Mouse (Mus musculus): ENCODE results near the gene Adgre4.

Gene Adgre4

GRCm38 (mm10) chr17:55749786-55750185 is at the start of gene Adgre4:
Adgre4 (plus strand) TSS chr17:55749984.
- no peak for DNase-seq (ENCODE audit: low read depth)

- DNase-seq (ENCODE audit: low read depth), result peak; percentile 87
Measured at GRCm38 (mm10) chr17:55702161-55702820, 47.5 kb upstream of the Adgre4 start.

- DNase-seq (ENCODE audit: low read depth), result no peak
Measured at GRCm38 (mm10) chr17:55702865-55703264, 46.9 kb upstream of the Adgre4 start.

GRCm38 (mm10) chr17:55711984-55712811 is 37.6 kb upstream of the Adgre4 start, which contains the start of gene Pot1b:
Pot1b (minus strand) TSS chr17:55712628.
- peak; percentile 95 for DNase-seq (ENCODE audit: low read depth)

GRCm38 (mm10) chr17:55721270-55721669 is 28.5 kb upstream of the Adgre4 start:
- DNase-seq (ENCODE audit: low read depth), result no peak

GRCm38 (mm10) chr17:55722250-55722649 is 27.5 kb upstream of the Adgre4 start:
- DNase-seq (ENCODE audit: low read depth), result no peak

- DNase-seq (ENCODE audit: low read depth), result no peak
Measured at GRCm38 (mm10) chr17:55726193-55726592, 23.6 kb upstream of the Adgre4 start.

- DNase-seq (ENCODE audit: low read depth), result no peak
Measured at GRCm38 (mm10) chr17:55736675-55737074, 13.1 kb upstream of the Adgre4 start.

- DNase-seq (ENCODE audit: low read depth), result no peak
Measured at GRCm38 (mm10) chr17:55751170-55751569, 1.4 kb downstream of the Adgre4 start.

- DNase-seq (ENCODE audit: low read depth), result peak; percentile 51
Measured at GRCm38 (mm10) chr17:55813642-55814041, 63.9 kb downstream of the Adgre4 start.

- no peak for DNase-seq (ENCODE audit: low read depth)
Measured at GRCm38 (mm10) chr17:55816853-55817252, 67.1 kb downstream of the Adgre4 start.

- DNase-seq (ENCODE audit: low read depth), result no peak
Measured at GRCm38 (mm10) chr17:55821566-55821965, 71.8 kb downstream of the Adgre4 start.

GRCm38 (mm10) chr17:55843067-55843466 is 93.3 kb downstream of the Adgre4 start:
- peak; percentile 15 for DNase-seq (ENCODE audit: low read depth)

GRCm38 (mm10) chr17:55877184-55877583 is 127.4 kb downstream of the Adgre4 start:
- DNase-seq (ENCODE audit: low read depth), result no peak

- DNase-seq (ENCODE audit: low read depth), result peak; percentile 61
Measured at GRCm38 (mm10) chr17:55878282-55878635, 128.5 kb downstream of the Adgre4 start.

GRCm38 (mm10) chr17:55878636-55879369 is 129.0 kb downstream of the Adgre4 start, which contains the start of gene Zfp119a:
Zfp119a (minus strand) TSS chr17:55878930.
- DNase-seq (ENCODE audit: low read depth), result peak; percentile 87

- no peak for DNase-seq (ENCODE audit: low read depth)
Measured at GRCm38 (mm10) chr17:55883631-55884030, 133.8 kb downstream of the Adgre4 start.

- peak; percentile 33 for DNase-seq (ENCODE audit: low read depth)
Measured at GRCm38 (mm10) chr17:55884912-55885311, 135.1 kb downstream of the Adgre4 start.

- DNase-seq (ENCODE audit: low read depth), result peak; percentile 58
Measured at GRCm38 (mm10) chr17:55892406-55892955, 142.7 kb downstream of the Adgre4 start.

- no peak for DNase-seq (ENCODE audit: low read depth)
Measured at GRCm38 (mm10) chr17:55903087-55903486, 153.3 kb downstream of the Adgre4 start.
